Mouse (Mus musculus) thymus, postnatal 36 days (tissue): Measurements from ENCODE around the gene Ifit1.

Source experiments
- DNase-seq, 2 experiments: peaks; one replicate each; pipeline ENCODE4 v3.0.0; 2022; ENCODE audit warnings: mixed read lengths in 2 of 2

Gene Ifit1

GRCm38 (mm10) chr19:34656511-34657298 is 16.0 kb downstream of the Ifit1 start:
- no peak for DNase-seq

- DNase-seq = peak; percentile 24 to 26
Observed at GRCm38 (mm10) chr19:34662067-34662507, 21.4 kb downstream of the Ifit1 start.

GRCm38 (mm10) chr19:34662740-34663139 is 22.1 kb downstream of the Ifit1 start:
- DNase-seq = no peak

- DNase-seq = peak; percentile 48 to 57
Observed at GRCm38 (mm10) chr19:34666127-34666526, 25.5 kb downstream of the Ifit1 start.

GRCm38 (mm10) chr19:34673476-34673875 is 32.8 kb downstream of the Ifit1 start:
- no peak for DNase-seq

- DNase-seq = no peak
Observed at GRCm38 (mm10) chr19:34678428-34678827, 37.8 kb downstream of the Ifit1 start.

- DNase-seq = peak; percentile 26
Observed at GRCm38 (mm10) chr19:34684857-34685256, 44.2 kb downstream of the Ifit1 start.

- DNase-seq = no peak
Observed at GRCm38 (mm10) chr19:34685530-34685929, 44.9 kb downstream of the Ifit1 start.

GRCm38 (mm10) chr19:34691402-34691801 is 50.7 kb downstream of the Ifit1 start:
- no peak for DNase-seq

- DNase-seq = no peak
Observed at GRCm38 (mm10) chr19:34696352-34696986, 55.8 kb downstream of the Ifit1 start.

- no peak for DNase-seq
Observed at GRCm38 (mm10) chr19:34697461-34697860, 56.8 kb downstream of the Ifit1 start.

GRCm38 (mm10) chr19:34698432-34698831 is 57.8 kb downstream of the Ifit1 start:
- no peak for DNase-seq

- DNase-seq = no peak
Observed at GRCm38 (mm10) chr19:34698852-34699251, 58.2 kb downstream of the Ifit1 start.

GRCm38 (mm10) chr19:34699300-34699699 is 58.6 kb downstream of the Ifit1 start:
- DNase-seq = no peak
